Mouse (Mus musculus) megakaryocyte, embryonic 14.5 days (primary cell): Measurements from ENCODE around the gene Ginm1. TPM values are rescaled to one million over a fixed set of nuclear protein-coding genes. Genes with fewer than 3 reads are reported as not detected.

Experiments used
- H3K27me3 ChIP-seq: replicated peaks from 2 replicates; pipeline ENCODE3; 2012; ENCODE audit warnings: inconsistent platforms
- H3K36me3 ChIP-seq: replicated peaks from 2 replicates; pipeline ENCODE3; 2012; ENCODE audit warnings: low read length, inconsistent platforms, mixed read lengths
- H3K4me1 ChIP-seq: 2 replicates; pipeline ENCODE4 v1.6.1; 2012; ENCODE audit warnings: inconsistent platforms
- H3K4me3 ChIP-seq: replicated peaks from 2 replicates; pipeline ENCODE3; 2012; ENCODE audit warnings: moderate library complexity, mild to moderate bottlenecking, inconsistent platforms
- H3K9me3 ChIP-seq: 2 replicates; pipeline ENCODE4 v1.6.1; 2012; ENCODE audit warnings: inconsistent platforms
- FLI1 ChIP-seq: IDR thresholded peaks from 2 replicates; pipeline ENCODE4 v1.6.1; 2012; ENCODE audit warnings: low read length, inconsistent platforms, mixed read lengths
- GATA1 ChIP-seq: IDR thresholded peaks from 3 replicates; pipeline ENCODE4 v1.6.1; 2012; ENCODE audit warnings: mixed read lengths, low read length, inconsistent platforms, borderline replicate concordance
- polyA plus RNA-seq: library from polyadenylated mRNA; stranded (reverse); fragments of >175 nt; gene quantifications from 2 replicates; pipeline ENCODE4 v1.2.3, GENCODE M21; 2012; ENCODE audit warnings: low replicate concordance; ENCODE audit not compliant: insufficient read depth

Ginm1 gene
- polyA plus RNA-seq, 1 experiment: 26.3 TPM

DNA sequence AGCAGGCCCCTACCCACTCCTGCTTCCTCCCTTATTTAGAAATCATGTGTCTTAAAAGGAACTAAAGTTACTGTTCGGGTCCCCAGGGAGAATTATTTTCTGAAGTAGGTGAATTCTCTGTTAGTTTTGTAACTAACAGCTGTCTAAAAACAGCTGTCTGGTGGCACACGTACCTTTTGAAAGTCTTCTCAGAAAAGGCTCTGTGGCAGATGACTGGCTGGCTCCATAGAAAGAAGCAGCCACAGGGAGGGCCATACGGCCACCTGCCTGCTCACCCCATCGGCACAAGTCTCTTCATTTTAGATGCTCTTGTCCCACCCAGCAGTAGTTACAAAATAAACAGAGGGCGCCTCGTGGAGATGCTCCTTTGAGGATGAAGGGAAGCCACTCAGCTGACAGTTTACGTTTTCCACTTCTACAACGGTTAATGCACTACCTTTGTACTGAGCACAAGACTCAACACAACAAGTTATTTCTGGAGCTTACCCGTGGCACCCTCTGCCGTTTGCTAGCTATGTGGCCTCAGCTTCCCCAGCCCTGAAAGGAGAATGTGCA is 42.1 kb upstream of the Ginm1 start:
- H3K4me1 ChIP-seq: peaks cover 21% of the 10 kb centered on the region
- peaks cover 58% of the 10 kb centered on the region for H3K27me3 ChIP-seq
- H3K36me3 ChIP-seq: no peaks in the 10 kb centered on the region
- no peak for TF ChIP-seq GATA1
- no peak for TF ChIP-seq FLI1
- no peaks in the 10 kb centered on the region for H3K9me3 ChIP-seq
- no peak overlapping the region for H3K4me3 ChIP-seq

DNA sequence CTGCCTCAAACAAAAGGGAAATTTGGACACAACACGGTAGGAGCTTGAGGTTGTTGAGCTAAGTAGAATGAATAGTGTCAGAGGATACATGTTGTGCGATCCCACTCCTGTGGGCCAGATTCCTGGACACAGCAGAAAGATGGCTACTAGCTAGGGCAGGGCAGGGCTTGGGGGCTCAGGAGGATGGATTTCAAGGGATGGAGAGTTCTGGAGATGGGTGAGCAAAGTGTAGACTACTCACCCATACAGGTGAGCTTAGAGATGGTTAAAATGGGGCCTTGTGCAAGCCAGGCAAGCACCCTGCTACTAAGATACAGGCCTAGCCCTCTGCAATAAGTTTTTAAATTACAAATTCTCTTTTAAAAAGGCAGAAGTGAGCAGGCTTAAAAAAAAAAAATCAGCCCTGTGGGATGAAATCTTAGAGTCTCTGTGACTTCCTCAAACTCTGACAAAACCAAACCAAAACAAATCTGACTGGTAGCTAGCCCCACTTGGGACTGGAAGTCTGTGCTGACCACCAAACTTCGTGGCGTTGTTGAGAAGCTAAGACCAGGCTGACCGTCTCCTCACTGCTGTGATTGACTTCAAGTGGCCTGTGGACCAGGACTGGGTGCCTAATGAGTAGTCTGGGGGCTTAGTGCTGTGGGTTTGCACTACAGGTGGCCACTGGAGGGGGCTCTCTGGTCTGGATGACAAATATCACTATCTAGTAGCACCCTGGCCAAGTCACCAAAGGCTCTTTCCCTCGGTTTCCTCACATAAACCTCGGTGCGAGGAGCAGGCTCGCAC is 40.9 kb upstream of the Ginm1 start:
- Histone ChIP-seq H3K4me1 (peaks cover 10% of the 10 kb centered on the region), H3K4me3 (peak overlapping the region; percentile 44), H3K9me3 (no peaks in the 10 kb centered on the region), H3K27me3 (peaks cover 54% of the 10 kb centered on the region), H3K36me3 (no peaks in the 10 kb centered on the region)
- TF ChIP-seq FLI1 (no peak), GATA1 (no peak)

DNA sequence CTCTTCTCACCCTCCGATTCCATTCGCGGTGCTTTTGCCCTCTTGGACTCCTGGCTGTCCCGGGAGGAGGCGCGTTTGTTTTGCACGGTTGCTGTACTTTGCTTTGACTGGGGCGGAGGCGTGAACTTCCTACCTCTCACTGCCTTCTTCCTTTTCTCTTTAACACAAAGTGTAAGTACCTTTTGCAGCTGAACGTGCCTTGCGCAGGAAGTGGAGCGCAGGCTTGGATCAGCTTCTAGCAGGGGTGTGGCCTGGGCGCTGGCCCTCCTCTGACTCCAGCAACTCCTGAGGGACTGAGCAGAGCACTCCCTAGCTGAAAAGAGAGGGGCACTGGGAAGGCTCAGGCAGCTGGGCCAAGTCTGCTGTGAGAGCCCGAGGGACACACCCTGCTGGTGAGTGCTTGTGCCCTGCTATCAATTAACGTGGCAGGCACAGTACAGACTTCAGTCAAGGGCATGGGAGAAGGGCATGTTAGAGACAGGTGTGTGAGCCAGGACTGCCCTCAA is 39.6 kb upstream of the Ginm1 start, which contains the start of gene Zc3h12d:
Gene Zc3h12d, plus strand, starts transcription at position 300 of the 506 bp plus-strand sequence.
- no peaks in the 10 kb centered on the region for H3K9me3 ChIP-seq
- no peaks in the 10 kb centered on the region for H3K36me3 ChIP-seq
- H3K4me3 ChIP-seq: peak within 1 kb of the TSS; percentile 85
- TF ChIP-seq GATA1: no peak
- no peak for TF ChIP-seq FLI1
- H3K4me1 ChIP-seq: peaks cover 10% of the 10 kb centered on the region
- peaks cover 49% of the 10 kb centered on the region for H3K27me3 ChIP-seq

DNA sequence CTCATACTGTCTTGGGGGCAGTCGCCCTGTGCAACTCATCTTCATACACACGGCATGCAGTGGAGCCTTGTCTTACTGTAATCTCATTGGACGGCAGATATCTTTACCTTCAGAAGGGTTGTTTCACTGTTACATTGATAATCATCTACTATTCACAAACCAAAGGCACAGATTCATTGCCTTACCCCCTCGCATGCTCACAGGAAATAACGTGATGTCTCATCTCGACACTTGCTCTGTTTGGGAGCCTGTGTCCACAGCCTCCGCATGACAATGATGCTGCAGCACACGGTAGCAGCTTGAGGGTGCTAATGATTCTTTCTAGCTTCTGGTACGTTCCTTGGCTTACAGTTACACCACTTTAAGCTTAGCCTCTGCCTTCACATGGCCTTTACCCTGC is 33.5 kb upstream of the Ginm1 start:
- Histone ChIP-seq H3K27me3 (peaks cover 10% of the 10 kb centered on the region), H3K4me1 (no peaks in the 10 kb centered on the region), H3K36me3 (peaks cover 29% of the 10 kb centered on the region), H3K9me3 (no peaks in the 10 kb centered on the region), H3K4me3 (no peak overlapping the region)
- TF ChIP-seq FLI1 (no peak), GATA1 (no peak)

DNA sequence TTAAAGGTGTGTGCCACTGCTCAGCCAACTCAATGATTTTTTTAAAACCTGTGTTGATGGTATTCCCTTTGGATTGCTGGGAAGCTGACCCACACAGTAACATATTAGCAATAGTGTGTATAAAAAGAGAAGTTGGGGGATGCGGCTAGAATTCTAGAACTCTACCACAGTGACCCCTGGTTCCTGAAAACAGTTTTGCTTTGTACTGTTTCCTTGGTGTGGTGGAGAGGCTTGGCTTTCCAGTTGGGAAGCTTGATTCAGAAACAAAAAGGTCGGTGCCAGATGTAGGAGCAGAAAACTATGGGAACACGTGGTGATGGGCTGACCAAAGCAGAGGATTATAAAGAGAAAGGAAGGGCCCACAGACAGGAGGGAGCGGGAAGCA is 32.6 kb upstream of the Ginm1 start:
- no peaks in the 10 kb centered on the region for H3K9me3 ChIP-seq
- no peak overlapping the region for H3K4me3 ChIP-seq
- no peaks in the 10 kb centered on the region for H3K4me1 ChIP-seq
- TF ChIP-seq GATA1 (no peak), FLI1 (no peak)
- H3K36me3 ChIP-seq: peaks cover 37% of the 10 kb centered on the region
- H3K27me3 ChIP-seq: peaks cover 4% of the 10 kb centered on the region

DNA sequence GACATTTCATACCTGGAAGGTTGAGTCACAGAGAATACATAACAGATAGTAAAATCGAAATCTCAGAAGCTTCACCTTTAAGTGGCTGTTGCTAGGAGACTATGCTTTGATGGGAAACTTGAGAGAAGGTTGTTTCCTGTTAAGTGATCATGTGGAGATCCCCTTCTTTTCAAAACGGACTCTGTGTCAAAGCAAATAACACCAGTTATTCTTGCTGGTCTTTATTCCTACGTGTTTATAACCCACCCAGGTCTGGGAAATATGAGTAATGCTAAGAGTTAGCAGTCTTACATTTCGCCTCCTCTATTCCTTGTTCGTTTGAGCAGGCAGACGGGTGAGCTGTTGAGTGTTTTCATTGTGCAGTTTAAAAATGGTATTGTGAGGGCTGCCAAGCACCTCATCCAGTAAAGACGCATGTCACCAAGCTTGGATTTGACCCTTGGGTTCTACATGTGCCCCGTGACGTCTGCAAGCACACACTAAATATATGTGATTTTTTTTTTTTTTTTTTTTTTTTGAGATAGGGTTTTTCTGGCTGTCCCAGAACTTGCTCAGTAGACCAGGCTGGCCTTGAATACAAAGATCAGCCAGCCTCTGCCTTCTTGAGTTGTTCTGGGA is 32.1 kb upstream of the Ginm1 start:
- no peak for TF ChIP-seq FLI1
- no peak for TF ChIP-seq GATA1
- Histone ChIP-seq H3K27me3 (no peaks in the 10 kb centered on the region), H3K36me3 (peaks cover 42% of the 10 kb centered on the region), H3K4me3 (no peak overlapping the region), H3K4me1 (no peaks in the 10 kb centered on the region), H3K9me3 (no peaks in the 10 kb centered on the region)

DNA sequence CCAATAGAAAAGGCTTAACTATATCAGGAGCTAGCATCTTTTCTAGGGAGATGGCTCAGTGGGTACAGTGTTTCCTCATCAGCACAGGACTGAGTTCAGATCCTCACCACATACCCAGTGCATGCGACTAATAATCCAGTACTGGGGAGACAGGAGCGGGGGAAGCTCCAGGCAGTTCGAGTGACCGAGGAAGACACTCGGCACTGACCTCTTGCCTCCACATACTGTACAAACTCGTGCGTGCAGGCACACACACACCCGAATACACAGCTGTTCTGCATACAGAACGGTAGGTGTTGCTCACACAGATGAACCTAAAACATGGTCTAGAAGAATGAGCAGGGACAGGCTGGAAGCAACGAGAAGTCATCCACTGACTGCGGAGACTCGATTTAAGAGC is 29.4 kb upstream of the Ginm1 start:
- TF ChIP-seq FLI1: no peak
- no peak overlapping the region for H3K4me3 ChIP-seq
- no peaks in the 10 kb centered on the region for H3K27me3 ChIP-seq
- no peaks in the 10 kb centered on the region; the same call in 1 of the 2 replicates for H3K4me1 ChIP-seq
- no peaks in the 10 kb centered on the region for H3K9me3 ChIP-seq
- peaks cover 68% of the 10 kb centered on the region for H3K36me3 ChIP-seq

DNA sequence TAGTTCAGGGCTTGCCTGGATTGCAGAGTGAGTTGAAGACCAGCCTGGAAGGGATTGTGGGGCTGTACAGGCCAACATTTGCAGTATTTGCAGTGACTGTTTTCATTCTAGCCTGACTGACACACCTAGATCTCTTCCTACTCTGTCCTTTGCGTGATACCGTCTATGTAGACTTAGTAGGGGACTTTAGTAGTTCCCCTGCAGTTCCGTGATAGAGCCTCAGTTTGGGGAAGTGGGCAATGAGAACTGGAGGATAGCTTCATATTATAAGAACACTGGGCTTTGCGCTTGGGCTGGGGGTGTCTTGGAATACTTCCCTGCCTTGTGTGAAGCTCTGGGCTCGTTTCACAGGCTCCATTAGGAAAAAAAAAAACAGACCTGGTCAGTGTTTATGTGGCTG is 27.5 kb upstream of the Ginm1 start:
- H3K9me3 ChIP-seq: no peaks in the 10 kb centered on the region
- TF ChIP-seq GATA1: no peak
- TF ChIP-seq FLI1: no peak
- no peak overlapping the region for H3K4me3 ChIP-seq
- H3K27me3 ChIP-seq: no peaks in the 10 kb centered on the region
- H3K4me1 ChIP-seq: peaks cover 3% of the 10 kb centered on the region
- peaks cover 82% of the 10 kb centered on the region for H3K36me3 ChIP-seq

DNA sequence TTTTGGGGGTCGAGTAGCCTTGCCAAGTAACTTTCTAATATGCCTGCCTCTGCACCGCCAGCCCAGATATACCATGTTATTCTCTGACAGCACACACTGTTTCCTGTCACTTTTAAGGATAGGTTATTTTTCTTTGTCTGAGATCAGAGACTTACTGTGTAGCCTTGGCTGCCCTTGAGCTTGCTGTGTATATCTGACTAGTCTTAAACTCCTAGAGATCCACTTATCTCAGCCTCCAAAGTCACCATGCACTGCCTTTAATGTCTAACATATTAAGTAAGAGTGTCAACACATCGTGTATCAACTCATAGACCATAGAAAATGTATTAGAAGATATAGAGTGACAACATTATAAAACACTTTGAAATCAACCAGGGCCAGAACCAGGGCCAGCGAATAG is 27.0 kb upstream of the Ginm1 start:
- Histone ChIP-seq H3K36me3 (peaks cover 87% of the 10 kb centered on the region), H3K4me3 (no peak overlapping the region), H3K9me3 (no peaks in the 10 kb centered on the region), H3K4me1 (peaks cover 3% of the 10 kb centered on the region), H3K27me3 (no peaks in the 10 kb centered on the region)
- TF ChIP-seq FLI1: no peak
- no peak for TF ChIP-seq GATA1

DNA sequence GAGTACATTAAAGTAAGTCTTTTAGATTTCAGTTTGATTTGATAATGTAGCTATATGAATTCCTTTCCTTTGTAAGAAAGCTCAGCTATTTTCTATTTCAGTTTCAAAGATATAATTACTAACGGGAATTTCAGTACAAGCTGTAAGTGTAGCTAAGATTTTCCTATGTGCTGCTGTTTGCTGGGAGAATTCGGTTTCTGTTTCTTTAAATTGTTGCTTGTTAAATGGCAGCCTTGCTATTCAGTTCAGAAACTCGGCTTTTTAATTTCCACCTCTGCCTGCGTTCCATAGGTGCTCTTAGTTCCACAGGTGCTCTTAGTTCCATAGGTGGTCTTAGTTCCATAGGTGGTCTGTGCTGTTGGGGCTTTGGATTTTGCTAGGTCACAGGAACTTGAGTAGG is 26.5 kb upstream of the Ginm1 start:
- H3K27me3 ChIP-seq: no peaks in the 10 kb centered on the region
- H3K4me3 ChIP-seq: no peak overlapping the region
- peaks cover 3% of the 10 kb centered on the region for H3K4me1 ChIP-seq
- no peak for TF ChIP-seq GATA1
- TF ChIP-seq FLI1: no peak
- no peaks in the 10 kb centered on the region for H3K9me3 ChIP-seq
- H3K36me3 ChIP-seq: peaks cover 91% of the 10 kb centered on the region
